Mouse (Mus musculus) right cerebral cortex, adult 18-20 months (tissue): ENCODE measurements at regions not wholly inside any gene's neighbourhood (a gene's known extent, or its start where the extent isn't known, plus 50 kb on each side); places are given as distances from the start of the nearest gene placed in this dataset.

ENCODE experiments used
- DNase-seq: peaks from one replicate; pipeline ENCODE4 v3.0.0; 2022; ENCODE audit warnings: mixed read lengths

DNA sequence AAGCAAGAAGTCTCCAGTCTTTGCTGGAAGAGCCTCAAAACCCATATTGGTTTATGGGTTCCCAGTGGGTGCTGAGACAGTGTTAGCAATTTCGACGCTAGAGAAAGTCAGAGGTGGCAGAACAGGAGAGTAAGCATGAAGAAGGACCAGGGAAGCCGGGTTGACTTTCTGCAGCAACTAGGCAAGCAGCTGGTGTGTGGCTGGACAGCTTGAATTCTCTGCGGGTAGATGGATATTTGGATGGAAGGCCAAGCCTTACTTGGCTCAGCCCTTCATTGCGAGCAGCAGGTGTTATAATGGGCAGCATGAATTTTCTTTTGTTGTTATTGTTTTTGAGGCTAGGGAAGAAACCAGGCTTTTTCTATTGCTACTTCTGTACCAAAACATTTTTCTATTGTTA is 362.7 kb upstream of the Satb1 start:
- DNase-seq = no peak

DNA sequence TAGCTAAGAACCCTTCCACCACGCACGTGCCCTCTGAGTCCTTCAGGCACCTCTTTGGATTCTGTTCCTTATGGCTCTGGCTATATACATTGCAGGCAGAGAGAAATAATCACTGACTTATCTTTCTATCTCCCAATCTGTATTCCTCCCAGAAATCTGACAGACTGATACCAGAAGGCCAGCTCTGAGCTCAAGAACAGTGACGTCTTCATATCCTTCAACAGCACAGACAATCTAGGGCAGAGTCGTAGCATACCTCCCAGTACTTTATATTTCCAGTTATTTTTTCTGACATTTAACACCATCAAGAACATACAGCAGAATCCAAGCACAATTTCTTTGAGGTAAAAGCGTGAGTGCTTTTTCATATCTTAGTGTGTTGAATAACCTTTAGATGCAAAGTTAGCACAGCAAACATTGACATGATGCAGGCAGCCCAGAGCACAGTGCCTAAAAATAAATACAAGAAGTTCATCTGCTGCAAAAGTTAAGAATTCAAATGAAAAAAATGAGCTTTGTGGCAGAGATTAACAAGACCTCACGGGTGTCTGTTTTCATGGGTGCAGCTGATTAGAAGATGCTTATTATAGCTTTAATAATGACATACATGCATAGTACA is 358.1 kb upstream of the Satb1 start:
- DNase-seq = peak; percentile 3

DNA sequence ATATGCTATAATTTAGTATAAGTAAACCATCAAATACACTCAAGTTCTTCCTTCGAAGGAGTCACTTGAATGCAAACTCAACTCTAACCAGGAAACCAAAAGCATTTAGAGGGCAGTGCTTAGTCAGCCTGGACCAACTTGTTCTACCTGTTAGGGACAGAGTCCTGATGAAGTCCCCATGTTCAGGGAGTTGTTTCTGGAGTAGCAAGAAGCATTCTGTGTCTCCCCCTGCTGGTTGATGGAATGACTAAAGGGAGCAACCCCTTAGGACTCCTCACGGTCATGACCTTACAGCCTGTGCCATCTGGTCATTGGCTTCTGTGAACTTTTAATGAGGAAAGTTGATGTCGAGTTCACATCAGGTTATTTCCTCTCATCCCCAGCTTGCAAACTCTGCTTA is 349.6 kb upstream of the Satb1 start:
- peak; percentile 14 for DNase-seq

DNA sequence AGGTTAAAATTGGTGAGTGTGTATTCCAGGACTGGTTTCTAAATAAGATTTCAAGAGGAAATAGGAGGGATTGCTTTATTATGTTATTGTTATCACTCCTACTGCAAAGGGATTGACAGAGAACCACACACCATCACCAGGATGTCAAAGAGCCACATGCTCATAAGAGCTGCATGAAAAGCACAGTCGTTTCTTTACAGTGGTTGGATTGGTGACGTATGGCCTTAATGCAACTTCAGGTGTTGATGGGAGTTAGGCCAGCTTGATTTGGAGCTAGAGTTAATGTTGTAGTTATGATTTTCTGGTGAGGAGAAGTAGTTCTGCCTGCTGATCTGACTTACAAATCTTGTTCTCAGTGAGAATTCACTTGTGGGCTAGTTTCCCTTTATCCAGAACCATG is 344.9 kb upstream of the Satb1 start:
- no peak for DNase-seq

DNA sequence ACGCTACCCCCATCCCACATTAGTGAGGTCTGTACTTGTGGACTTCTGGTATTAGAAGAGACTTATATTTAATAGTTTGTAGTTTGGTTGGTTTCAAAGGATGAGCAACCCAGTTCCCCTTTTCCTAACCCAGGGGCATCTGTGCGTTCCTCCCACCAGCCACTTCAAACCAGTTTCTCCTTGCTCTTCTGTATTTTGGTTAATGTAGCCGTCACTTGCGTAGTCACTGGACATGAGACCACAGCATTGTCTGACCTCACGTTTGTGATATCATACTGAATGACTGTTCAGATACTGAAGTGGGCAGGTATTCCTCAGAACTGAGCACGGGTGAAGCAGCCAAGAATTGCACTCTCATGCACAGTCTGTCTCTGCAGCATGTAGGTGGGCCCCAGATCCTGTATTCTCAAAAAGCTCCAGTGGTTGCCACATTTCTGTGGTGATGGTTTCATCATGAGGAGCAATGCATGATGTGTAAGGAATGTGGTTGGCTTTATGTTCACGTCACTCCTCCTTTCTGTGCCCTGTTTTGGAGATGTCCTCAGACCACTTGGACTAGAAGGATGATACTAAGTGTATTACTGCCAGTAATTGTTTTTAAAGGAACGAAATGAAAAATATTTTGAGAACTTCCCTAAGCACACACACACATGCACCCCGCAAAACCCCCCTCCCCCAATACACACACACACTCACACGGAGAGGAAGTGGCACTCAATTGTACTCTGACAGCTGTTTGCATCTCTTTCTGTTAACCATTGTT is 335.2 kb upstream of the Satb1 start:
- no peak for DNase-seq

DNA sequence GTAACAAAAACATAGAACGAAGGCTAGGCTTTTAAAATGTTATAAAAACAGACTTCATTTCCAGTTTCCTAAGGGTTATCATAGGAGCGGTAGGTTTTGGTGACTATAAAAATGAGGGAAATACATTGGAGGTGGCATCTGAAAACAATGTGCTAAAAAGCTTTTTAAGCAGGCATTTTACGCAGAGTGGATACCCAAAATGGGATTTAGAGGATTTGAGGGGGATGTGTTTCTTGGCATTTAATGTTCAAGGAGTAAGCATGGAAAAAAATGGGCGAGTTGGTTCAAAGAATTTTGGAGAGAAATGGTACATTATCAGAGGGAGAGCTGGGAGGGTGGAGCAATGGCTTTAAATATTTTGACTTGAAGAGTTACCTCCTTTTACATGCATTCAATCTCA is 334.6 kb upstream of the Satb1 start:
- DNase-seq = no peak

DNA sequence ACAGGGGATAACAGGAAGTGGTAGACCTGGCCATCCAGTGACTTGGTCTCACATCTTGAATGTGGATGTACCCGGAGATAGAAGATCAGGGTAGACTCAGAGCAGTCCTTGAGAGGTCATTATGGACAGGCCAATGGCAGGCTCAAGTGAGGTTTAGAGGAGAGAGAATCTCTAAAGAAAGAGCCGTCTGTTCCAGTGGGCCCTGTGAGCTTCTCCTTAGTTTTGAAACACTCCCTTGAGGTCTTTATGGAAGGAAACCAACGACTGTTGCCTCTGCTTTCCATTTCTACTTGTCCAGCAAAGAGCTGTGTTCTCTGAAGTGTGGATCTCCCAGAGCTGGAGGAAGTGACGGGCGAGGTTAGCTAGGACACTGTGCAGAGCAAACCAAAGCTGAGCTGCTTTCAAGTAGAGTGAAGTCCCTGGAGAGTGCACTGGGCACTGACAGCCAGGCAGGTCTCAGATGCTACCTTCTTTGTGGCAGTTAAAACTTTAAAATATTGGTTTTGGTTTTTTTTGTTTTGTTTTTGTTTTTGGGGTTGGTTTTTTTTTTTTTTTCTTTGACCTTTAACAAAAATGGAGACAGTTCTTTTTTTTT is 332.9 kb upstream of the Satb1 start:
- DNase-seq = no peak

DNA sequence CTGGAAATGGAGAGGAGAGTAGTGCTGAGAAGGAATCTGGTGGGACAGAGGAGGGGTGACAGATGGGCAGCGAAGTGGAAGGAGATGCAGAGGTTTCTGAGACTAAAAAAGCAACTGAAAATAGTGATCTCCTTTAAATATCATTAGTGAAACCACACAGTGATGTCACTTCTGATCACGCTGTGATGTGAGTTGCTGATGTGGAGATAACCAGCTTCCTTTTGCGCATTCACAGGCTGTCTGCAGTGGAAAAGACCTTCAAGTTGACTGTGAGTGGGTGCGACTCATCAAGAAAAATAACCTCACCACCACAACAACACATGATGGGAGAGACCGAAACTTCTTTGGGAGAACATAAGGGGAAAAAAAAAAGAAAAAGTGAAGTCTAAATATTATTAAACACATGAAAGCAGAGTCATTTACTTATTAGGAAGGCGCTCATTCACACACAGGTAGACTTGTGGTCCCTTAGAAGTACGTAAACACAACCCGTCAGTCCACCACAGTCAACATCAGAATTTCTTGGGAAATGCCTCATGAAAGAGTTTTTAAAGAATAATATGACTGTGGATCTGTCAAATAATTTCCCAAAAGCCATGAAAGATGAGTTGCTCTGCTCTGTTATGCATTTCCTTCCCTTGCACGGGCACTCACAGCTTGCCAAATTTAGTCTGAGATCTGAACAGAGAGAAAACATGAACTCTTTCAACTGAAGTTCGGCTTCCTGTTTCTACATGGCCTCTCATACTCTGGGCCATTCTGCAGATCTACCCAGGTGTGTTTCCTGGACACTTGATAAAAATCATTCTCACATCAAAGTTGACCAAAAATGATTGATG is 329.7 kb upstream of the Satb1 start:
- no peak for DNase-seq

DNA sequence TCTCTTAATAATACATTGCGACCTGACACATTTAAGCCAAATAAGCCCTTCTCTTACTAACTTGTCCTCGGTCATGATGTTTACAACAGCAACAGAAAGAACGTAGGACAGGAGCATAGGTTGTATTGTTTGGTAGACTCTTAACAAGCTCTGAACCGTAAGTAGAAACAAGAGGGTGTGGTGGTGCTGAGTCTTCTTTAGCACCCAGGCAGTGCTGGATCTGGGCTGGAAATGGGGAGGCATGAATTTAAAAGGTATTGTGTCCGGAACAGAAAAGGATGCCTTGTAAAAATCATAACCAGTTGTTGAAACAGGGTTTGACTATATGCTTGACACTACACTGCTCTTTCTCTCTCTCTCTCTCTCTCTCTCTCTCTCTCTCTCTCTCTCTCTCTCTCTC is 317.4 kb upstream of the Satb1 start:
- no peak for DNase-seq

DNA sequence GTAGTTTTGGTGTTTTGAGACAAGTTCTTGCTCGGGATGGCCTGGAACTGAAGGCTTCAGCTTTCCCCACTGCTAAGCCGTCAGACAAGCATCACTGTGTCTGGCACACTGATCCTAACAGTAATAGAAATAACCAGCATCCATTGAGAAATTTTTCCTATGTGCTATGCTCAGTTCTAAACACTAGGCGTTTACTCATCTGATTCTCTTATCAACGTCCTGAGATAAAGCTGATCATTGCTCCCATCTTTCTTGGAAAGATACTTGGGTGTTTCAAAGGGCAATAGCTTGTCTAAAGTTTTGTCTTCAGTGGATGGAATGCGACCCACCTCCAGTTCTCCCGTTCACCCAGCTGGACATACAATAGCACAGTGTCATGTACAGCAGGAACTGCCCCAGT is 316.7 kb upstream of the Satb1 start:
- no peak for DNase-seq

DNA sequence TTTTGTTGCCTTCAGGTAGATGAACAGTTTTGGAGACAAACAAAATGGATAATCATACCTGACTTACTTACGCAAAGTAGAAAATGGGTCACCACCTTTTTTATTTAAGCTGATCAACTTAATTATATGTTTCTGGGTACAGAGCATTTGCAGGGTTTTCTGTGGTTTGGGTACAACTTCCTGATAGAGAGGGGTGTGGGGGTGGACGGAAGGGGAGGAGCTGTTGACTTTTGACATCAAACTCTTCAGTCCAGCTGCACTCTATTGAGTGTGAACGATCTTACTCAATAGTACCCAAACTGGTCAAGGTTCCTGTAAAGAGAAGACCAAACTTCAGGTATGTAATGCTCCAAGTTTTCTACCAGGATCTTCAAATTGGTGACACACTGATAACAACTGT is 316.0 kb upstream of the Satb1 start:
- DNase-seq = no peak

DNA sequence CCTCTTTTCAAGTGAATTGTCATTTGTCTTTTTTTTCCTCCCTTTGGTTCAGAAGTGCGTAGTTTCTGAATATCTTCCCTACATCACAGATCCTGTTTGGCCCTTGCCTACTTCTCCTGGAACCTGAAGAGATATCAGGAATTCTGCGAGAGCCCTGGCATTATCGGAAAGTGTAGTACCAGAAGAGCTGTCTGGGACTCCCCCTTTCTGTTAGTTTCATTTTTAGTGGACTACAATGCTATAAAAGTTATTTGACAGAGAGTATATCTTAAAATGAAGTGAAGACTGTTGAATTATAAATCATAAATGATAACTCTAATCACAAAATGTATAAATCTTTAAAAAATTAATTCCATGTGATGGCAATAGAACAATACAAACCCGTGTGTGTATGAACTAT is 270.8 kb upstream of the Satb1 start:
- no peak for DNase-seq

DNA sequence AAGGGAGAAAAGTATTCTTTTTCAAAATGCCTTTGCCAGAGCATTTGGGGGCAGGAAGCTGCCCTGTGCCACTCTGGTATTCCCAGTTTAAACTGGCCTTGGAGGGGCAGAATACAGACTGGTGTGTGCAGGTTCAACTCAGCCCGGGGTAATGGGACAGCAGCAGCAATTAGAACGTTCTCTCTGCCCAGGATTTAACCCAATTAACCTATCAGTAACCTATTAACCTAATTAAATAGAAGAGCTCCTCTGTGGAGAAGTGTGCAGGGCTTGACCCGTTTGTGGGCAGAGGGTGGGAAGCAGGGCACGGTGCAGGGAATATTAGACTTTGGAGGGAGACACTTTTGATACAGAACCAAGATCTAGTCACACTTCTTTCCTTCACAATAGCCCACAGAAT is 252.7 kb upstream of the Satb1 start:
- no peak for DNase-seq

DNA sequence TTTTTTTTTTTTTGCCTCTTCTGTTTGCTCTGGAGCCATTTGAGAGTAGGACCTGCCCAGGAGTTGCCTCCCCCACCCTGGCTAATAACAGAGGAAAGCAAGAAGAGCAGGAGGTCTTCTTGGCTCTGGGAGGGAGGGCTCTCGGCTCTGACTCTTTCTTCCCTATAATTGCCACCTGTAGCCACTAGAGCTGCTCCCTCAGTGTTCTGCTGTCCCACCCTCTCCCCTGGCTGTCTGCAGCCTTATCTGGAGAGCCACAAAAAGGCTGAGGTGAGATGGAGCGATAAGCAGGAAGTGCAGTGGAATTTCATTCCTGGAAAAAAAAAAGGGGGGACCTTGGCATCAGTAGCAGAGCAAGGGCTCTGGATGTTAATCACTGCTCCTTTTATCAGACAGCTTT is 251.4 kb upstream of the Satb1 start:
- DNase-seq = no peak

DNA sequence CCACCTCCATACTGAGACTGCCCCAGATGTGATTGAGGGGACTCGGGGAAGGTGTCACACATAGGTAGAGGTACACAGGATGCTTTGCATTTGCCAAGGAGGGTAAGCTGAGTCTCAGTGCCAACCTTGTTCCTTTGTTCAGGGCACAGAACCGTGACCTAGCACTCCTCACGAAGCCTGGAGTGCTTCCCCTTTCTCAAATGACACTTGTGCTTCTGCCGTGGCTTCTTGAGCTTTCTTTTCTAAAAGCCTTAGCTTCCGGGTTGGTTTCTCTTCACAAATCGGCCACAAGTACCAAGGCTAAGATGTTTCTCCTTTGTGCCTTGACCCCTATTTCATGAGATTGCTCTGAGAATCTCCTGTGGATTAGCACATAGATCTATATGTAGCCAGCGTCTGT is 246.2 kb upstream of the Satb1 start:
- no peak for DNase-seq

DNA sequence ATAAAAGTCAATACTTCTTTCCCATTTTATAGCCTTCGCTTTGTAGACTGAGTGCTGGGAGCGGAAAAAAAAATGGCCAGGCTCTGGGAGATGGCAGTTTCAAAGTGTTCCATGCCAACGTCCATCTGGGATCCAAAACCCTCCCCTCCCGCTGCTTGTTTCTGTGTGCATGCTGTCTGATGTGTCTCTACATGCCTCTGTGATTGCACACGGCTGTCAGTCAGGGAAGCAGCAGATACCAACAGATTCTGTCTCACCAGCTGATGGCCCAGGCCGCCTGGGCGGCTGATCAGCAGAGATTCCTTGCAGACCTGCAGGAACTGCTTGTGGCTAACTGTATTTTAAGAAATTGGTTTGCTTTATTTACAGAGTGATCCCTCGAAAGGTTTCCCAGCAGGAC is 245.4 kb upstream of the Satb1 start:
- DNase-seq = no peak

DNA sequence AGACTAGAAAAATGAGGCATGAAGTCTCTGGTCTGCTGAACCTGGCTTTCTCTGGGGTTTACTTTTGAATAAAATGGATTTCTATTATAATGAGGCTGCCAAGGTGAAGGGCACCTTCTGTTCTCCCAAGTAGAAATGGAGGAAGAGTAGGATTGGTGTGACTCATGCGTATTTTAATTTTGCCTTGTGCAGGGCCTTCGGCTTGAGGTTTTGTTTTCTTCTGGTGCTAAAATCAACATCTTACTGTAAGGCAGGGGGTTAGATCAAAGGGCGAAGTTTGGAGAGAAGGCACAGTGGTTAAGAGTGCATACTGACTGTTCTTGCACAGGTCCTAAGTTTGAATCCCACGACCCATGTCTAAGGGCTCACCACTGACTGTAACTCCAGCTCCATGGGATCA is 244.9 kb upstream of the Satb1 start:
- no peak for DNase-seq

DNA sequence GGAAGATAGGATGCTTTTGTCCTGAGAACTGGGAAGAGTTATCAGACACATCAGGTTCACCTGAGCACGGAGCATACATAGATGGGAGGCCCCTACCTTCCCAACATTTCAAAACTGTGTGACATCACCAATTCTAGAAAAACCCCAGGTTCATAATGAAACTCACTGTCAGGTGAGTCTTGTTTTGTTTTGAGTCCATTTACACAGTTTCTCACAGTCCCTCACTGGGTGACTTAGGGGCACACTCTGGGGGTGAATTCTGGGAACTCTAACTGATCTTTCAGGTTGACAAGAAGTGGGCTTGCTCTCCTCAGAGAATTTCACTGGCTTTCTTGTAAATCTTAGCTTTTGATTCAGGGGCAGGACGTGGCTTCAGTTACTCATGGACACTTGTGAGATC is 243.7 kb upstream of the Satb1 start:
- DNase-seq = no peak

DNA sequence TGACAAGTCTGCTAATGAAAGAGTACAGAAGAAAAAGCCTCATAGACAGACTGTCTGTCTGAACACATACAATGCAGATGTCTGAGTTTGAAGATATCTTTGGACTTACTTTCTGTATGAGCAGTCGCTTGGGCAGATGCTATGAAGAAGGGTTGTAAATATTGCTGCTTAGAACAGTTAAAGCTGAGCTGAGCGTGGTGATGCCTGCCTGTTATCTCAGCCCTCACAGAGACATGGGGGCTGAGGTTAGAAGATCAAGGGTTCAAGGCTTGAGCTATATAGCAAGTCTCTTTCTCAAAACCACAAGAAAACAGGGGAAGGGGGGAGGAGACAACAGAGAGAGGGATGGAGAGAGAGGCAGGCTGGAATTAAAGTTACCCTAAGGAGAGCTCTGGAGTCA is 234.6 kb upstream of the Satb1 start:
- DNase-seq = no peak

DNA sequence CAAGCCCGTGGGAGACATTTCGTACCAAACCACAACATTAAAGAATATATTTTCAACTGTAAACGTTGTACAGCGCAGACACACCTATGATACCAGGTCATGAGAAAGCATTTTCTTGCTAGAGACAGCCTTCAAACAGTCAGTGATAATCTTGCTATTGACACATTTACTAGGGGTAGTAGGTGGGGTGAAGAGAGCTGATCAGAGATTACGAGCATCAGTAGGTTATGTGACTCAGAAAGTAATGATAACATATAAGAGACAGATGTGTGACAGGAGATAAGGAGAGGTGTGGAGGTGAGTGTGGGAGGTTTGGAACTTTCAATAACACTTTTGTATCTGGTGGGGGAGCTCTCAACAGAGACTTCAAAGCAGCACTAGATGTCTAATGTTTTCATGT is 231.5 kb upstream of the Satb1 start:
- DNase-seq = no peak

DNA sequence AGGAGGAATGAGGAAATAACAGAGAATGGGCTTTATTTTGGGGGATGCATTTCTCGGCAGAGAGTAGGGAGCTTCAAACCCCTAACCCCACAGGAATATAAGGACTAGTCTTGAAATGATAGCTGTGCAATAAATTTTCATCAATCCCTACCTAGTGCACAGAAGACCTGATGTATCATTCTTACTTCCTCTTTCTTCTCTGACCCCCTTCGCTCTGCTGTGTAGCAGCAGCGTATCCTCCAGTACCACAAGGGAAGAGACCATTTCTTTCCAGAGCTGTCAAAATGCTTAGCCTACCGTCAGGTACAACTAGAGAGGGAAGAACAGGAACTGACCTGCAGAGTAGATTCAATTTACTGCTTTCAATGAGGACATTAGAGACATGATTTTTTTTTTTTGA is 230.0 kb upstream of the Satb1 start:
- no peak for DNase-seq

DNA sequence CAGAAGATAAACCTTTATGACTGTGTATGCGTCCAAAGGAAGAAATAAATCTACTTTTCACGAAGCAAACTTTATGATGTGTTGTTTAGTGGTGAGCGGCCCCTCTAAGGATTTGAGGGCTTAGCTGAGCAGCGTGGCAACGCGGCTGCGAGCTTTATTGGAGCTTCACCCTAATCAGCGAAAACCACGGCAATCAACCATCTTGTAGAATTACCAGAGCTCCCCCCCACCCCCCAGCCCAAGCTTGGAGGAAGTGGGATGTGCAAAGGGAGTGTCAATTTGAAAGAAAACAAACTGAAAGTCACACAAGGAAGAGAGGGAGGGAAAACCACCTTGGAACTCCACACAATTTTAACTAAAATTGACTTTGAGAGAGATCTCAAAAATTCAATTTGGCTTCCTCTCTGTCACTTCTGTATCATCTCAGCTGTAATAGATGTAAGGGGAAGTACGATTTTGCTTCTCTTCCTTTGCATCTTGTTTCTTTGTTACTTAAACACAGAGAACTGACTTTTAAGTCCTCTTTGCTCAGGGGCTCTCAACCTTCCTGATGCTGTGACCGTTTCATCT is 229.1 kb upstream of the Satb1 start:
- DNase-seq = no peak

DNA sequence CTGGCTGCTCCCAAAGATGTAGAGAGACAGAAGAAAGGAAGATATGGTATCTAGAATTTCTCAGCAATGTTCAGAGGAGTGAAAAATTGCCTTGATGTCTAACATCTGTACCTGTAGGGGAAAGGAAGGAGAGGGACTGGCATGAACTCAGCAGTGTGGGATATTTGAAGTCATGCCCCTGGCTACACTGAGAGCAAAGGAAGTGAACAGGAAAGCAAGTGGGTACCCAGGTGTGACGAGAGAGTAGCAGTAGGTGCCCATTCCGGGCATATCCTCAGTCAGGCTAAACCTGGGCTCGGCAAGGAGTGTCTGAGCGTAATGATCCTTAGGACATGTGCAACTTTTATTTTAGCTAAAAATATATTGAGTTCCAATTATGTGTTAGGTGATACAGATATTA is 203.4 kb upstream of the Satb1 start:
- no peak for DNase-seq
